Mouse (Mus musculus) C2C12 (cell line): ENCODE data around the gene Gm12248.

ENCODE experiments used
- CEBPB ChIP-seq: IDR thresholded peaks from one replicate; pipeline ENCODE4 v1.6.1; 2011; ENCODE audit warnings: low read depth, mild to moderate bottlenecking, control low read depth, moderate library complexity
- MAX ChIP-seq: IDR thresholded peaks from one replicate; pipeline ENCODE4 v1.6.1; 2011; ENCODE audit warnings: mild to moderate bottlenecking, control low read depth
- MYOD1 ChIP-seq: IDR thresholded peaks from one replicate; pipeline ENCODE4 v1.6.1; 2011; ENCODE audit warnings: low read depth; ENCODE audit not compliant: control insufficient read depth, insufficient read length
- MYOG ChIP-seq: IDR thresholded peaks from one replicate; pipeline ENCODE4 v1.6.1; 2011; ENCODE audit not compliant: control insufficient read depth, insufficient read length; ENCODE audit errors: extremely low read depth

GRCm38 (mm10) chr11:58029869-58030268, 63.1 kb downstream of the Gm12248 start:
- TF ChIP-seq MYOD1 = no peak
- no peak for TF ChIP-seq CEBPB
- no peak for TF ChIP-seq MAX
- TF ChIP-seq MYOG = no peak
